Mouse (Mus musculus): Measurements from ENCODE around the gene Fam90a1b. TPM values are rescaled to one million over a fixed set of nuclear protein-coding genes. Genes with fewer than 3 reads are reported as not detected.
"Not testable (repeated sequence)": the region's sequence is repeated elsewhere in the genome, so short reads cannot be mapped to it uniquely, and the experiment has no call there.

The Fam90a1b gene
- total RNA-seq (2021), result not detected

GRCm38 (mm10) chrX:94366670-94367241, at the start of gene Fam90a1b, which contains the start of gene Apoo:
Gene Fam90a1b, minus strand, starts transcription at chrX:94366777.
Gene Apoo, plus strand, starts transcription at chrX:94367117.
- intact Hi-C loops (cut with DNase I), result loop anchor here (1.0 to 5.0 kb wide), 4 partner anchors 77 to 176 kb away; partner anchors contain the start of genes Eif2s3x, Klhl15 and Maged1
- DNase-seq (ENCODE audit: low spot score in 2 of 2), result peak; percentile 95 to 98

DNA sequence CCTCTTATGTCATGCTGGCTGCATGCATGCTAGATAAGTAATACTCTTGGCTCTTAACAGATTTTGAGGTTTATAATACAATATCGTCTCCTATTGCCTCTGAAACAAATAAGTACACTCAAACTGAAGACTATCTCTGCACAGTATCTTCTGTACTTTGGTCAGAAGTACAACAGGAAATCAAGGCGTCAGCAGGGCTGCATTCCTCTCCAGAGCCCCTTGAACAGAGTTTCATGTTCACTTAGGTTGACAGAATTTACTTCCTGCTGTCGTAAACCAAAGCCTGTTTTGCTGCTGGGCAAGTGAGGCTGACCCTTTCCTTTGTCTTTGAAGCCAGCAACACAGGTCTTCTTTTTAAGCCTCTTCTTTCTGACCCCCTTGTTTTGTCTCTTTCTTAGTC, 42.4 kb upstream of the Fam90a1b start:
- intact Hi-C loops (cut with DNase I), result no loop called here
- no peak for DNase-seq (ENCODE audit: low spot score in 2 of 2)

DNA sequence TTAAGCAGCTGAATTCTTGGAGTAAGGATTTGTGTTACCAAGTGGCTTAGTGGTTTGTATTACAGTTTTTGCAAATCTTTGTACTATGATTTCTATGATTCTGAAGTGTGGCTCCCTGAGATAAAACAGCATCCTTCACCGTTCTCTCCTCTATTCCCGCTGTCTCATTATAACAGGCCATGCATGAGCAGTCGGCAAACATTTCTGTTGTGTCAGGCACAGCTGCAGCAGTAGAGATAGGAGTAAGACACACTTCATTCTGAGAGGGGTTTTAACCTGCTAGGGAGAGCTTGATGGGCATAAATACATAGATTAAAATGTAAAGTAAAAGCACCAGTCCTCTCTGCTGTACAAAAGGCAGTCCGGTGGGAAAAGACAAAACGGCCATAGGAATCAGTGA, 12.2 kb upstream of the Fam90a1b start:
- DNase-seq (ENCODE audit: low spot score in 2 of 2), result no peak
- intact Hi-C loops (cut with DNase I), result no loop called here

DNA sequence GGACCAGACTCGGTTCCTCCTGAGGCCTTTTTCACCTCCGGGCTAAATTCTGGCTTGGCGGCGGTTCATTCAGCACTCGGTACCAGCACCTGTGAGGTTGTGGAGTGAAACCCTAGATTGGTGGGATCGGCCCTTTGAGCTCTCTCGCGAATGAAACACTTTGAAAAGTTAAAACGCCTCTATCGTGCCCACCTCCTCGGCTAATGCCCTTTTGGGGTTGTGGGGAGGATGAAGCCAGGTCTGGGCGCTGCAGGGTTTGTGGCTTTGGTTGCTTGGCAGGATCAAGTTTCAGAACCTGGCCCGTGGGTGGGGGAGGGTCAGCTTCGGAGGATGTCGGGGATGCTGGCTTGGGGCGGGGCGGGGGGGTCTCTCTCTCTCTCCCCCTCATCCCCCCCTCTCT, 671 bp upstream of the Fam90a1b start:
- no peak for DNase-seq (ENCODE audit: low spot score in 2 of 2)
- intact Hi-C loops (cut with DNase I), result loop anchor here (5.0 kb wide), 2 partner anchors 155 to 175 kb away; partner anchors contain the start of genes Eif2s3x and Maged1

- DNase-seq (ENCODE audit: low spot score in 2 of 2), result peak; percentile 2 to 3
- intact Hi-C loops (cut with DNase I), result loop anchor here (1.0 to 5.0 kb wide), 4 partner anchors 77 to 176 kb away; partner anchors contain the start of genes Eif2s3x, Klhl15 and Maged1
Measured at GRCm38 (mm10) chrX:94366029-94366428, 548 bp downstream of the Fam90a1b start.

- no peak for DNase-seq (ENCODE audit: low spot score in 2 of 2)
- intact Hi-C loops (cut with DNase I), result loop anchor here (5.0 kb wide), 2 partner anchors 153 to 177 kb away; partner anchors contain the start of genes Eif2s3x and Maged1
Measured at GRCm38 (mm10) chrX:94365381-94365925, 1.1 kb downstream of the Fam90a1b start.

- DNase-seq (ENCODE audit: low spot score in 2 of 2); intact Hi-C loops (cut with DNase I): not testable (repeated sequence)
Measured at GRCm38 (mm10) chrX:94343638-94344037, 22.9 kb downstream of the Fam90a1b start.

- DNase-seq (ENCODE audit: low spot score in 2 of 2), result peak; percentile 1 to 12
- intact Hi-C loops (cut with DNase I), result no loop called here
Measured at GRCm38 (mm10) chrX:94321036-94321902, 45.3 kb downstream of the Fam90a1b start.

Small RNA genes within 50 kb of the gene (microRNA-seq; reads per million reads assigned to microRNA genes)
- 0 reads per million in 2 experiments for gene Gm44477

Other genes starting within 250 kb of the Fam90a1b start
- gene Zfx, start 243.1 kb downstream of the Fam90a1b start, total RNA-seq (2021), result 10 to 100 TPM; 31.3 to 32.1 TPM
- 100 to 1,000 TPM in 1 of 2 experiments, 10 to 100 TPM in 1; 94.0 to 149 TPM for gene Eif2s3x, start 153.9 kb downstream of the Fam90a1b start, total RNA-seq (2021)
- gene Klhl15, start 132.2 kb downstream of the Fam90a1b start, total RNA-seq (2021), result 10 to 100 TPM; 24.9 to 27.2 TPM
- 10 to 100 TPM; 71.5 to 84.3 TPM for gene Apoo, start 340 bp upstream of the Fam90a1b start, total RNA-seq (2021)
- gene Maged1, start 175.4 kb upstream of the Fam90a1b start, total RNA-seq (2021), result 100 to 1,000 TPM; 444 to 445 TPM